Mouse (Mus musculus) cortical plate, adult 2 months (tissue): ENCODE results near the gene Csf1. TPM values are rescaled to one million over a fixed set of nuclear protein-coding genes. Genes with fewer than 3 reads are reported as not detected.
A peak's percentile ranks its signal among the peaks of the same experiment; 100 is the strongest.
"Not testable (repeated sequence)": the region's sequence is repeated elsewhere in the genome, so short reads cannot be mapped to it uniquely, and the experiment has no call there.

Experiments
- H3K27ac ChIP-seq: fragments of 200-500 bp; 2 replicates; pipeline ENCODE4 v1.5.1; 2012; ENCODE audit warnings: low read length, control low read depth, inconsistent platforms; ENCODE audit not compliant: insufficient read depth
- H3K4me1 ChIP-seq: fragments of 200-500 bp; 2 replicates; pipeline ENCODE4 v1.6.1; 2011; ENCODE audit warnings: low read length; ENCODE audit not compliant: control insufficient read depth, insufficient read depth
- H3K4me3 ChIP-seq: fragments of 200-500 bp; 2 replicates; pipeline ENCODE4 v1.5.1; 2011; ENCODE audit warnings: mild to moderate bottlenecking, low read length, control low read depth; ENCODE audit not compliant: insufficient read depth
- CTCF ChIP-seq: fragments of 200-500 bp; IDR thresholded peaks from 2 replicates; pipeline ENCODE4 v1.5.1; 2011; ENCODE audit warnings: mild to moderate bottlenecking, control low read depth, low read length; ENCODE audit not compliant: insufficient read depth; ENCODE audit errors: extremely low read depth
- POLR2A ChIP-seq: fragments of 200-500 bp; IDR thresholded peaks from 2 replicates; pipeline ENCODE4 v1.6.1; 2011; ENCODE audit warnings: mild to moderate bottlenecking, low read length, control low read depth; ENCODE audit not compliant: insufficient read depth; ENCODE audit errors: extremely low read depth
- polyA plus RNA-seq: library from polyadenylated mRNA; depleted of rRNA; stranded (reverse); fragments of >200 nt; gene quantifications from 2 replicates; pipeline ENCODE4 v1.2.3, GENCODE M21; 2012

Gene Csf1
- polyA plus RNA-seq, 1 experiment: 16.7 TPM

DNA sequence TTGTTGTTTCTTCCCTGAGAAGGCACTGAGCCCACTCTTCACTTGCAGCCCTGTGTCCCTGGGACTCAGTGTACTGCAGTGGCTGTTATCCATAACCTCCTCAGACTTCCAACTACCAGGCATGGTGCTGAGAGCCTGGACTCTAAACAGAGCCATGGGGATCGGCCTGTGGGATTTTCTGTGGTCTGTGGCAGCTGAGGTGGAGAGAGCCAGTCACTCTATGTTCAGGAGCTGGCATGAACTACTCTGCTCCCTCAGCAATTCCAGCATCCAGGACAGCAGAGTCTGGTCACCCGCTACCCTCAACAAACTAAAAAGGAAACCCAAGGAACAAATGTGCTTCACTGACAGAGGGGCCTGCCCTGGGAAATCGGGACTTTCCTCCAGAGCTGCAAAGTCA is 20.8 kb downstream of the Csf1 start:
- peak overlapping the region; percentile 48; the same call in 1 of the 2 replicates for H3K27ac ChIP-seq
- TF ChIP-seq POLR2A (no peak), CTCF (no peak)

DNA sequence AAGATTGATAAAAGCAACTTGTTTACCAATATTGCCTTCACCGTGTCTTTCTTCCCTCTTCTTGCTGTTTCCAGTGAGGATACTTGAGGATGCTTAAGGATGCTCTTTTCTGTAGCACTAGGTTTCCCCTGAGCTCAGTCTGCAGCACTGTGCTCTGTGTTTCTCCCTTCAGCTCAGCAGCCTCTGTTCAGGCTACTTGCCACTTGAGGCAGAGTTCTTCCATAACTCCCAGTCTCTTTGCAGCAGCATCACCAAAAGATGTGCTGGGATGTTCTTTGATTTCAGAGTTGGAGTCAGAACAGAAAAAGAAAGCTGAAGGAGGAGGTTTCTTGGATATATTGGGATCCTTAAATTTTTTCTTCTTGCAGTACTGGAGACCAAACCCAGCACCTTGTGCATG is 21.6 kb downstream of the Csf1 start:
- peaks cover 10% of the 10 kb centered on the region for H3K4me1 ChIP-seq
- H3K4me3 ChIP-seq: no peak overlapping the region
- TF ChIP-seq POLR2A (0 out of 2 replicates have a peak, but pooled peaks have one; percentile 16), CTCF (peak; percentile 45)
- H3K27ac ChIP-seq: no peak overlapping the region

More for the DNA sequence above, 20.8 kb downstream of the Csf1 start:
- Histone ChIP-seq H3K4me1 (peaks cover 10% of the 10 kb centered on the region), H3K4me3 (no peak overlapping the region)

DNA sequence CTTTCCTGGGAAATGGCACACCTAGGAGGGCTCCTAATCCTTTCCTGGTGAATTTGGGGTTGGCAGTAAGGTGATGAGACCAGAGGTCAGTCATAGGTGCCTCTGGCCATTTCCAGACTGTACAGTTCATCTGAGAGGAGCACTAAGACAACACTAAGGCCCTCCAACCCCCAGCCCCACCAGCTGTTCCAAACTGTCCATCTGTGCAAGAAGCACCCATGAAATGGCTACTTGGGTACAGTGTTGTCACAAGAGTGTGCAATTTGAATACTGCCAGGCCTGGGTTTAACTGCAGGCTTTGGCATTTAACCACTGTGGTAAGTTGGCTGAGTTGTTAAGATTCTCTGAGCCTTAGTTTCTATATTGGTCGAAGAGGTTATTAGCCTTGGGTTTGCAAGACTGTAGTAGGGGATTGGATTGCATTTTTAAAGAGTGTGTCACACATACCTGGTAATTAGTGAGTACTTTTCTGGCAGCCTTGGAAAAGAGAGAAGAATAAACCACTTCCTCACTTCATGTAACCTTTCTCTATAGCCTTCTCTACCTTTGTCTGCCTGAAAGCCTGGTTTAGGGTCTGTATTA is 22.6 kb downstream of the Csf1 start:
- H3K4me1 ChIP-seq: peaks cover 10% of the 10 kb centered on the region
- H3K27ac ChIP-seq: no peak overlapping the region
- no peak for TF ChIP-seq CTCF
- no peak for TF ChIP-seq POLR2A
- H3K4me3 ChIP-seq: no peak overlapping the region

DNA sequence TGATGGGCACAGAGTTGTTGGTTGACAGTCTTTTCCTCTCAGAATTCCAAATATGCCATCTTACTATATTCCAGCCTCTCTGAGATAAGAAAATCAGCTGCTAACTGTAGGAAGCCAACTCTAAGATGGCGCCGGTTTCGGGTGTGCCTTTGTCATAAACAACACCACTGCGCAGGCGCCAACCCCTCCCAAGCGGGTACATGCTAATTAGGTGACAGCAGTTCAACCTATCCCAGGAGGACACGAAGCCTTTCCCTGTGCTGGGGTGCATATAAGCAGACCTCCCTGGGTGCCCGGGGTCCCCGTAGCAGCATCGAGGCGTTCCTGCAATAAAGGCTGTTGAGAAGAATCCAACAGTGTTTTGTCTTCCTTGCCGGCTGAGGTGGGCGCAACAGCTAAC is 24.6 kb downstream of the Csf1 start:
- not testable (repeated sequence) for H3K27ac ChIP-seq, H3K4me1 ChIP-seq, H3K4me3 ChIP-seq

DNA sequence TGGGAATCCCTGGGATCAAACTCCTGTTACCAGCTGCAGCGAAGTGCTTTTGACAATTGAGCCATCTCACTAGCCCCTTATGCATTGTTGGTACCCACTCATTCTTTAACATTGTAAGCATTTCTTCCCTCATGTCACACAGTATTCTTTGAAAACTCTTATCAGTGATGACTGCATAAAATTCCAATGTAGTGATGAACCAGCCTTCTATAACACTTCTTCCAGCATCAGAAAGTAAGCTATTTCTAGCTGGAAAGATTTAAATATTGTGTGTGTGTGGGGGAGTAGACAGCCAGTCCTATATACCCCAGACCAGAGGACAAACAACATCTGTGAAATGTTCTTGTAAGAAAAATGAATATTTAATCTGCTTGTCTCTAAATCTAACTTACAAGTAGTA is 26.9 kb downstream of the Csf1 start:
- no peak overlapping the region for H3K27ac ChIP-seq

DNA sequence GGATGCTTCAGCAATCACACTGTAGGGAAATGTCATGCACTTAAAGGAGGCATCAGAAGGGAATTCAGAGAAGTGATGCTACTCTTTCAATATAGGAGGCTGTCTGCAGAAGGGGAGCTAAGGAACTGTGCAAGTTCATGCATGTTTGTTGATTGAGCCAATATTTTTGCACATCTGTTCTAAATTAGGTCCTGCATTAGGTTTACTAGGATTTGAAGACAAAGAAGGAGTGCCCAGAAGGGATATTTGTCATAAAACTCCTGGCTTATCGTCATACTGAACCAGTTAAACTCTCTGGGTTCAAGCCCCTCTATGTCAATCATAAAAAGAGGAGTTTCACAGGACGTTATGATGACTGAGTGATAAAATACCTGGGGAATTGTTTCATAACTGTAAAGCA is 30.0 kb downstream of the Csf1 start:
- H3K4me3 ChIP-seq: no peak overlapping the region
- no peak overlapping the region for H3K27ac ChIP-seq
- TF ChIP-seq CTCF (no peak), POLR2A (no peak)
- H3K4me1 ChIP-seq: no peaks in the 10 kb centered on the region; the same call in 1 of the 2 replicates

More for the DNA sequence above, 26.9 kb downstream of the Csf1 start:
- Histone ChIP-seq H3K4me3 (no peak overlapping the region), H3K4me1 (no peaks in the 10 kb centered on the region; the same call in 1 of the 2 replicates)
- no peak for TF ChIP-seq POLR2A
- no peak for TF ChIP-seq CTCF

DNA sequence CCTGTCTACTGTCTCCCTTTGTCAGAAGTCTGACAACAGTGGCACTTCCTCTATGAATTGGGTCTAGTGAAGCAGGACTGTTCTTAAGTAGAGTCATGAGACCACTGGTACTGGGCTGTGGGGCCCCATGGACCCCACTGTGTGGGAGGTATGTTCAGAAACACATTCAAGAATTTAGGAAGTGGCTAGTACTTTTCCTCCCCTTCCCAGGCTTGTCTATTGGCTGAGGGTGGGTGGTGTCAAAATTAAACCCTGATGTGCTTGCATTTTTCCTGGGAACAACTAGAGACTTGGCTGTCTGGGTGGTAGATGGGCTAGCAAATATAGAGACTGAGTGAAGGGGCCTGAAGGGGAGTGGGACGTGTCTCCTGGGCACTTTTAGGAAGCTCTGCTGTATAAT is 31.8 kb downstream of the Csf1 start:
- H3K4me3 ChIP-seq: no peak overlapping the region
- H3K4me1 ChIP-seq: no peaks in the 10 kb centered on the region; the same call in 1 of the 2 replicates
- TF ChIP-seq CTCF (no peak), POLR2A (no peak)
- no peak overlapping the region for H3K27ac ChIP-seq

DNA sequence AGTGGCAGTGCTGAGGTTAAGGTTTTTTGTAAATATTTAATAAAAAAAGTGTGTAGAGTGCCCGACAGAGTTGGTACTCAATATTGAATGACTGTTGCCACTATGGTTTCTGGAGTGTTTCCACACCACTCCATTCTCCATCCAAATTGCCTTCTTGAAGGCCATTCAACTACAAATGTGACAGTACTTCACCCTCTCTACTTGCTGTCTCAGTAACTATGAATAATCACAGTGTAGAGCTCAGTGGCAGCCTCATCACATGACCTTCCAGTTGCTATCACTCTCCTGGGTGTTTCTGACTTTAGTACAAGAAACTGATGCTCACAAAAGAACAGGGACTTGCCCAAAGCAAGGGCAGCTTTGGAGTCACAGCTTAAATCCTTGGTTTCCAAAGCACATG is 44.3 kb downstream of the Csf1 start:
- no peak overlapping the region for H3K27ac ChIP-seq
- TF ChIP-seq POLR2A (no peak), CTCF (no peak)
- no peaks in the 10 kb centered on the region for H3K4me1 ChIP-seq
- H3K4me3 ChIP-seq: no peak overlapping the region

DNA sequence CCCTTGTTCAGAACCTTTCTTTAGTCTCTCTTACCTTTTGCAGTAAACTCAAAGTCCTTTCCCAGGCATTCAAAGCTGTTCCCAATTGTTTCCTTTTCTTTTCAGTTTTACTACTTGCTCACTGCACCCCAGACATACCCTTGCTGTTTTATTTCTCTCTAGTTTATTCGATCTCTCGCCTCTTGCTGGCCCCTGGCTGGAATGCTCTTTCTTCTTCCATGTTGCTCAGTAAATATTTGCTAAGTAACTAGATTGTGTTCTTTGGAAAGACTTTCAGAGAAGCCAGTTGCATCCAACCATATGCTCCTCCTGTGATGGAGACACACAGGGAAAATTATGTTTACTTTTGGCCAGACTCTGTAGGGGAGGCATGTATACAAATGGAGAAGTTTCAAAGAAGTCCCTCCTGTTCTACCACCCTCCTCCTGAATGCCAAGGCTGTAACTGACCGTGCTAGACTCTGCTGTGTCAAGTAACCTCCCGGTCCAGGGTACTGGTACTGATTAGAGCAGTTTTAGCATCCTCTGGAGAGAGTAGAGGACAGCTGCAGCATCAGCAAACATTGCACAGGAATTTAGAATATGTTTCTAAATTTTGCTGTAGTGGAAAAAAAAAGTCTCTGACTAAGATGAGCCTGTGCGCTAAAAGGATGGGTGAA is 45.9 kb downstream of the Csf1 start:
- Histone ChIP-seq H3K4me3 (no peak overlapping the region), H3K27ac (no peak overlapping the region), H3K4me1 (no peaks in the 10 kb centered on the region)
- TF ChIP-seq CTCF: no peak
- no peak for TF ChIP-seq POLR2A

DNA sequence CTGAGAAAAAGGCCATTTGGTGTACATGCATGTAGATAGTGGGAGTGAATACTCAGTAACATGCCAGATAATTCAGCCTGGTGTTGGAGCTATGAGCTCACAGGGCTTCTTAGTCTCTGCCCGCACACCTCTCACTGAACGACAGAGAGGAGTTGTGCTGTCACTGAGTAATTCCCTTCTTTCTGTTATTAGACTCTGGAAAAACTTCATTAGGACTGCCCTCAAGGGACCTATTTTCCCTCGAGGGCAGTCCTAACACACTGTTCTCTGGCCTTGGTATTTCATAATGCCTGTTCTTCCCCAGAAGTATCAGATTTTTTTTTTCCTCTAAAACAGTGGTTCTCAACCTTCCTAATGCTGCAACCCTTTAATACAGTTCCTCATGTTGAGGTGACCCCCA is 48.2 kb downstream of the Csf1 start:
- Histone ChIP-seq H3K27ac (no peak overlapping the region), H3K4me1 (no peaks in the 10 kb centered on the region), H3K4me3 (no peak overlapping the region)
- TF ChIP-seq POLR2A: no peak
- no peak for TF ChIP-seq CTCF
